Mouse (Mus musculus) liver, embryonic 12.5 days (tissue): Measurements from ENCODE around the gene Mcat. TPM values are rescaled to one million over a fixed set of nuclear protein-coding genes. Genes with fewer than 3 reads are reported as not detected.

Experiments
- ATAC-seq: fragments of 200-750 bp; cut with Nextera tagmentation; 2 replicates; pipeline ENCODE4 v1.8.0; 2017; ENCODE audit warnings: moderate number of reproducible peaks, mild to moderate bottlenecking, moderate library complexity
- H3K27ac ChIP-seq: fragments of 300-500 bp; sonication (generic); 2 replicates; pipeline ENCODE4 v1.5.1; 2016; ENCODE audit warnings: mild to moderate bottlenecking
- H3K27me3 ChIP-seq: fragments of 300-500 bp; sonication (generic); replicated peaks from 2 replicates; pipeline ENCODE4 v1.6.1; 2016; ENCODE audit warnings: mild to moderate bottlenecking, moderate library complexity
- H3K36me3 ChIP-seq: fragments of 300-500 bp; sonication (generic); 2 replicates; pipeline ENCODE4 v1.6.1; 2016; ENCODE audit warnings: mild to moderate bottlenecking, moderate library complexity
- H3K4me1 ChIP-seq: fragments of 300-500 bp; sonication (generic); 2 replicates; pipeline ENCODE4 v1.6.1; 2016
- H3K4me2 ChIP-seq: fragments of 300-500 bp; sonication (generic); 2 replicates; pipeline ENCODE4 v1.6.1; 2016; ENCODE audit warnings: mild to moderate bottlenecking, moderate library complexity
- H3K4me3 ChIP-seq: fragments of 300-500 bp; sonication (generic); 2 replicates; pipeline ENCODE4 v1.5.1; 2016; ENCODE audit warnings: mild to moderate bottlenecking, moderate library complexity
- H3K9ac ChIP-seq: fragments of 300-500 bp; sonication (generic); 2 replicates; pipeline ENCODE4 v1.6.1; 2016; ENCODE audit warnings: mild to moderate bottlenecking, moderate library complexity
- H3K9me3 ChIP-seq: fragments of 300-500 bp; sonication (generic); replicated peaks from 2 replicates; pipeline ENCODE4 v1.6.1; 2016; ENCODE audit warnings: mild to moderate bottlenecking, moderate library complexity
- WGBS: fragments of 180-500 bp; shearing (Covaris S2); methylation state at CpG from one replicate; pipeline ENCODE4 v1.1.7; 2016; ENCODE audit not compliant: insufficient replicate concordance; 5-methylcytosine and 5-hydroxymethylcytosine counted together
- polyA plus RNA-seq: library from polyadenylated mRNA; unstranded; fragments of >200 nt; fragmentation: Nextera tagmentation; extraction: Ambion mirVana; gene quantifications from 2 replicates; pipeline ENCODE4 v1.2.1, GENCODE M21; 2016

Mcat gene
- polyA plus RNA-seq, 1 experiment from 2014 or later = 28.1 TPM

GRCm38 (mm10) chr15:83593702-83594512, 30.3 kb upstream of the Mcat start:
- Histone ChIP-seq H3K4me3 (peak overlapping the region; percentile 95), H3K27ac (peak overlapping the region; percentile 100), H3K9ac (peak overlapping the region; percentile 96), H3K36me3 (peaks cover 29% of the 10 kb centered on the region), H3K27me3 (no peaks in the 10 kb centered on the region), H3K4me2 (peak overlapping the region; percentile 96), H3K4me1 (peaks cover 61% of the 10 kb centered on the region), H3K9me3 (no peaks in the 10 kb centered on the region)
- ATAC-seq = peak; percentile 77
- WGBS = 5% methylated on average over 19 of the region's 19 CpGs

- Histone ChIP-seq H3K9ac (peak overlapping the region; percentile 96), H3K4me1 (peaks cover 61% of the 10 kb centered on the region), H3K9me3 (no peaks in the 10 kb centered on the region), H3K27me3 (no peaks in the 10 kb centered on the region), H3K36me3 (peaks cover 36% of the 10 kb centered on the region), H3K27ac (peak overlapping the region; percentile 100), H3K4me2 (peak overlapping the region; percentile 96), H3K4me3 (peak overlapping the region; percentile 95)
- ATAC-seq = peak; percentile 43
These were observed 29.6 kb upstream of the Mcat start for GRCm38 (mm10) chr15:83593189-83593585.

GRCm38 (mm10) chr15:83592260-83593188, 28.9 kb upstream of the Mcat start:
- H3K4me1 ChIP-seq = peaks cover 61% of the 10 kb centered on the region
- no peaks in the 10 kb centered on the region for H3K27me3 ChIP-seq
- peak overlapping the region; percentile 100 for H3K27ac ChIP-seq
- ATAC-seq = peak; percentile 76
- peak overlapping the region; percentile 96 for H3K4me2 ChIP-seq
- WGBS = 18% methylated on average over 8 of the region's 8 CpGs
- H3K36me3 ChIP-seq = peaks cover 43% of the 10 kb centered on the region
- no peaks in the 10 kb centered on the region for H3K9me3 ChIP-seq
- H3K4me3 ChIP-seq = peak overlapping the region; percentile 95
- peak overlapping the region; percentile 96 for H3K9ac ChIP-seq

GRCm38 (mm10) chr15:83591758-83592157, 28.2 kb upstream of the Mcat start:
- Histone ChIP-seq H3K27me3 (no peaks in the 10 kb centered on the region), H3K9ac (peak overlapping the region; percentile 96), H3K27ac (peak overlapping the region; percentile 100), H3K4me2 (peak overlapping the region; percentile 96), H3K4me1 (peaks cover 61% of the 10 kb centered on the region), H3K4me3 (peak overlapping the region; percentile 95), H3K36me3 (peaks cover 51% of the 10 kb centered on the region), H3K9me3 (peaks cover 2% of the 10 kb centered on the region; the same call in 1 of the 2 replicates)
- WGBS = 49% methylated on average over 6 of the region's 6 CpGs
- no peak for ATAC-seq

- 0 out of 2 replicates have a peak overlapping the region, but pooled peaks have one; percentile 2 for H3K4me3 ChIP-seq
- WGBS = 84% methylated on average over 4 of the region's 4 CpGs
- ATAC-seq = no peak
- H3K27me3 ChIP-seq = no peaks in the 10 kb centered on the region
- peaks cover 60% of the 10 kb centered on the region for H3K36me3 ChIP-seq
- peaks cover 52% of the 10 kb centered on the region for H3K4me1 ChIP-seq
- peak overlapping the region; percentile 100 for H3K27ac ChIP-seq
- peaks cover 12% of the 10 kb centered on the region for H3K9me3 ChIP-seq
- H3K9ac ChIP-seq = peak overlapping the region; percentile 96
- H3K4me2 ChIP-seq = peak overlapping the region; percentile 96
These were observed 27.3 kb upstream of the Mcat start for GRCm38 (mm10) chr15:83590841-83591240.

GRCm38 (mm10) chr15:83584741-83585220, 21.2 kb upstream of the Mcat start:
- peaks cover 100% of the 10 kb centered on the region for H3K36me3 ChIP-seq
- 85% methylated on average over 6 of the region's 6 CpGs for WGBS
- H3K4me2 ChIP-seq = no peak overlapping the region
- no peak overlapping the region for H3K4me3 ChIP-seq
- H3K27ac ChIP-seq = peak overlapping the region; percentile 68
- peaks cover 23% of the 10 kb centered on the region for H3K4me1 ChIP-seq
- no peak for ATAC-seq
- peaks cover 13% of the 10 kb centered on the region for H3K9me3 ChIP-seq
- H3K9ac ChIP-seq = no peak overlapping the region
- no peaks in the 10 kb centered on the region for H3K27me3 ChIP-seq

GRCm38 (mm10) chr15:83583419-83584156, 20.0 kb upstream of the Mcat start:
- H3K4me1 ChIP-seq = peaks cover 21% of the 10 kb centered on the region
- peak overlapping the region; percentile 68; the same call in 1 of the 2 replicates for H3K27ac ChIP-seq
- 64% methylated on average over 8 of the region's 8 CpGs for WGBS
- no peaks in the 10 kb centered on the region for H3K27me3 ChIP-seq
- H3K9ac ChIP-seq = peak overlapping the region; percentile 54
- peak overlapping the region; percentile 56 for H3K4me2 ChIP-seq
- H3K4me3 ChIP-seq = peak overlapping the region; percentile 2; the same call in 1 of the 2 replicates
- H3K9me3 ChIP-seq = peaks cover 13% of the 10 kb centered on the region
- peaks cover 100% of the 10 kb centered on the region for H3K36me3 ChIP-seq
- peak; percentile 84 for ATAC-seq

- Histone ChIP-seq H3K4me2 (no peak overlapping the region), H3K36me3 (peaks cover 100% of the 10 kb centered on the region), H3K9me3 (peaks cover 13% of the 10 kb centered on the region), H3K4me3 (no peak overlapping the region), H3K4me1 (peaks cover 21% of the 10 kb centered on the region), H3K27me3 (no peaks in the 10 kb centered on the region), H3K27ac (0 out of 2 replicates have a peak overlapping the region, but pooled peaks have one; percentile 68), H3K9ac (no peak overlapping the region)
- no peak for ATAC-seq
- WGBS = 84% methylated on average over 4 of the region's 4 CpGs
These were observed 19.3 kb upstream of the Mcat start for GRCm38 (mm10) chr15:83582931-83583330.

- no peaks in the 10 kb centered on the region for H3K9me3 ChIP-seq
- H3K9ac ChIP-seq = no peak overlapping the region
- 0 out of 2 replicates have a peak, but pooled peaks cover 3% of the 10 kb centered on the region for H3K4me1 ChIP-seq
- H3K4me2 ChIP-seq = no peak overlapping the region
- no peak overlapping the region for H3K27ac ChIP-seq
- no peaks in the 10 kb centered on the region for H3K27me3 ChIP-seq
- no peak overlapping the region for H3K4me3 ChIP-seq
- peaks cover 95% of the 10 kb centered on the region for H3K36me3 ChIP-seq
- 86% methylated on average over 9 of the region's 9 CpGs for WGBS
- no peak for ATAC-seq
These were observed 13.1 kb upstream of the Mcat start for GRCm38 (mm10) chr15:83576651-83577050.

- Histone ChIP-seq H3K9ac (no peak overlapping the region), H3K4me1 (0 out of 2 replicates have a peak, but pooled peaks cover 4% of the 10 kb centered on the region), H3K36me3 (peaks cover 90% of the 10 kb centered on the region), H3K4me2 (no peak overlapping the region), H3K4me3 (no peak overlapping the region), H3K27me3 (no peaks in the 10 kb centered on the region), H3K9me3 (no peaks in the 10 kb centered on the region), H3K27ac (peak overlapping the region; percentile 8; the same call in 1 of the 2 replicates)
- WGBS = 90% methylated on average over 8 of the region's 8 CpGs
- no peak for ATAC-seq
These were observed 12.0 kb upstream of the Mcat start for GRCm38 (mm10) chr15:83575543-83575942.

- Histone ChIP-seq H3K36me3 (peaks cover 83% of the 10 kb centered on the region), H3K9me3 (no peaks in the 10 kb centered on the region), H3K4me3 (no peak overlapping the region), H3K27ac (peak overlapping the region; percentile 50), H3K4me2 (no peak overlapping the region), H3K9ac (no peak overlapping the region), H3K27me3 (no peaks in the 10 kb centered on the region), H3K4me1 (peaks cover 10% of the 10 kb centered on the region)
- ATAC-seq = no peak
- 74% methylated on average over 6 of the region's 6 CpGs for WGBS
These were observed 11.3 kb upstream of the Mcat start for GRCm38 (mm10) chr15:83574731-83575351.
